Mouse (Mus musculus) intestine, embryonic 15.5 days (tissue): Measurements from ENCODE around the gene Myo5a. TPM values are rescaled to one million over a fixed set of nuclear protein-coding genes. Genes with fewer than 3 reads are reported as not detected.

Source experiments
- ATAC-seq: fragments of 200-750 bp; cut with Nextera tagmentation; 2 replicates; pipeline ENCODE4 v1.8.0; 2017; ENCODE audit warnings: moderate TSS enrichment, moderate library complexity
- H3K27ac ChIP-seq: fragments of 300-500 bp; sonication (generic); 2 replicates; pipeline ENCODE4 v1.5.1; 2015; ENCODE audit warnings: mild to moderate bottlenecking, inconsistent platforms
- H3K27me3 ChIP-seq: fragments of 300-500 bp; sonication (generic); replicated peaks from 2 replicates; pipeline ENCODE4 v1.6.1; 2015; ENCODE audit warnings: inconsistent platforms
- H3K36me3 ChIP-seq: fragments of 300-500 bp; sonication (generic); 2 replicates; pipeline ENCODE4 v1.6.1; 2015; ENCODE audit warnings: inconsistent platforms
- H3K4me1 ChIP-seq: fragments of 300-500 bp; sonication (generic); replicated peaks from 2 replicates; pipeline ENCODE4 v1.6.1; 2015; ENCODE audit warnings: inconsistent platforms
- H3K4me2 ChIP-seq: fragments of 300-500 bp; sonication (generic); replicated peaks from 2 replicates; pipeline ENCODE4 v1.6.1; 2015; ENCODE audit warnings: mild to moderate bottlenecking, inconsistent platforms
- H3K4me3 ChIP-seq: fragments of 300-500 bp; sonication (generic); replicated peaks from 2 replicates; pipeline ENCODE4 v1.5.1; 2015; ENCODE audit warnings: inconsistent platforms
- H3K9ac ChIP-seq: fragments of 300-500 bp; sonication (generic); 2 replicates; pipeline ENCODE4 v1.6.1; 2015; ENCODE audit warnings: inconsistent platforms
- H3K9me3 ChIP-seq: fragments of 300-500 bp; sonication (generic); 2 replicates; pipeline ENCODE4 v1.6.1; 2016; ENCODE audit warnings: inconsistent platforms
- WGBS: fragments of 180-500 bp; shearing (Covaris S2); methylation state at CpG from one replicate; pipeline ENCODE4 v1.1.7; 2015; 5-methylcytosine and 5-hydroxymethylcytosine counted together
- polyA plus RNA-seq: library from polyadenylated mRNA; unstranded; fragments of >200 nt; fragmentation: Nextera tagmentation; extraction: Ambion mirVana; gene quantifications from 2 replicates; pipeline ENCODE4 v1.2.1, GENCODE M21; 2015

Gene Myo5a
- polyA plus RNA-seq = 7.6 and 7.9 TPM in 2 replicates

DNA sequence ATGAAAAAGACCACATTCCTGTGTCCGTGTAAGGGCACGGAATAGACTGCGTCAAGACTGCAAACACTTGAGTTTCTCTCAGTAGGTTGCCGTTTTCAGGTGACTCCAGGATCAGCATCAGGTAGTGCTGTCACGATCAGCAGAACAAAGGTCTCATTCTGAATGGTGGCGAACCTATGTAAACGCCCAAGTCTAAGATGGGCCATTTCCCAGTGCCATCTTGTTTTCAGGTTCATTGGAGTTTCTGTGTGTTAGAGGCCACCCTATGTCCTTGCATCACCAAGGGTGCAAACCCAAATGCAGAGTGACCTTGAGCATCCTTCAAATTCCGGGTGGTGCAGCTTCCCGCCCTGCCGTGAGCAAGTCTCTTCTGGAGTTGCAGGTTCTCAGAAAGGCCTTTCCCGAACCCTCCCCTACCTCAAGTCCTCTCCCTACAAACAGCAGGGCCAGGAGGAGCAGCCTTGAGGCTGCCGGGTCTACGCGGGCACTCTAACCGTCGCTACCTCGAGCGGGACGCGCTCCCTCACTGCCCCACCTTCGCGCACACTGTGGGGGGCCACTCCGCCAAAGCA is at the start of gene Myo5a:
TSS of gene Myo5a (plus strand) at position 559 of the 572 bp plus-strand sequence.
- H3K4me1 ChIP-seq = peaks cover 7% of the 10 kb centered on the region; the same call in 1 of the 2 replicates
- no peaks in the 10 kb centered on the region for H3K9me3 ChIP-seq
- H3K27ac ChIP-seq = peak within 1 kb of the TSS; percentile 81
- peak within 1 kb of the TSS; percentile 98 for H3K4me2 ChIP-seq
- H3K27me3 ChIP-seq = 0 out of 2 replicates have a peak, but pooled peaks cover 4% of the 10 kb centered on the region
- no peaks in the 10 kb centered on the region for H3K36me3 ChIP-seq
- H3K4me3 ChIP-seq = peak within 1 kb of the TSS; percentile 79
- ATAC-seq = peak; percentile 60; the same call in 1 of the 2 replicates
- 21% methylated on average over 23 of the region's 23 CpGs for WGBS
- H3K9ac ChIP-seq = peak within 1 kb of the TSS; percentile 79

DNA sequence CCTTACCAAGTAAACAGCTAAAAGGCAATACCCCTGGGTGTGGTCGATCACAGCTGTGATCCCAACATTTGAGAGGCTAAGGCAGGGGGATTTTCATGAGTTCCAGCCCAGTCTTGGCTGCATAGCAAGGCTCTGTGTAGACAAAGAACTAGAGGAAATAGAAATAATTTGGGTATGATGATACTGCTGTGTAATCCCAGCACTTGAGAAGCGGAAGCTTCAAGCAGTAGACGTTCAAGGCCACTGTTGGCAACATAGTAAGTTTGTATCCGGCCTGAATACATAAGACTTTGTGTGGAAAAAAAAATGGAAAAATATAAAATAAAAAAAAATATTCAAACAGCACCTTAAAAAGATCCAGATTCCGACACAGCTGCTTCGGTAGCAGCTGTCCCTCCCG is 48.3 kb upstream of the Myo5a start:
- H3K4me2 ChIP-seq = no peak overlapping the region

DNA sequence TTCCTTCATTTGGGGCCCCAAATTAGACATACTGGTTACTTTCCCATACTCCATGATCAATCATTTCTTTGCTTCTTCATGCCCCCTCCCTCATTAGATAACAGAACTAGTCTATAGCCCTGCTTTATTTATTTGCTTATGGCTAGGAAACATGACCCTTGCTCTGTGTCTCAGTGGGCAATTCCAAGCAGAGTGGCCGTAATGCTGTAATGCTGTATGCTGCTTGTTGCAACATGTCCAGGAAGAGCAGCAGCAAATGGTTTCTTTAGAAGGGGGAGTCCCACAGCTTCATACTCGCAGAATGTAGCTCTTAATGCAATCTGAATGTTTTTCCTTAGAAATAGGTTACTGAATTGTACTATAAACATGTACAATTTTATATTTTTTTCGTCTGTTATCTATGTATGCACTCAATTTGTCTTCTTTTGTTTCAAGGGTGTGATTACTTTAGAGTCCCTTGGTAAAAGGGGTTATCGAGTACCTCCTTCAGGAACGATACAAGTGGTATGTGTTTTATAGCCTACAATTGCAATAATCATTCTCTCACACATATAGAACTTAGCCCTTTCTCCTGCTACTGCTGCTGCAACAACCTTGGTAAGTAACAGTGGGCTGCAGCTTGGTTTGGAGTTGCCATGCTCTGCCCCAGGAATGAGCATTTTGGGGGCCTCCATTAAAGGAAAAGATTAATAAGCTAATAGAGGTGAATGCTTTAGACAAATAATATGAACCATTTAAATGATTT is 47.5 kb upstream of the Myo5a start:
- 49% methylated on average over 5 of the region's 5 CpGs for WGBS
- Histone ChIP-seq H3K36me3 (no peaks in the 10 kb centered on the region), H3K9me3 (no peaks in the 10 kb centered on the region), H3K4me1 (0 out of 2 replicates have a peak, but pooled peaks cover 3% of the 10 kb centered on the region), H3K4me3 (no peak overlapping the region), H3K27ac (no peak overlapping the region), H3K9ac (no peak overlapping the region), H3K4me2 (no peak overlapping the region), H3K27me3 (no peaks in the 10 kb centered on the region)
- peak; percentile 83 for ATAC-seq

More for the DNA sequence above, 48.3 kb upstream of the Myo5a start:
- Histone ChIP-seq H3K9me3 (no peaks in the 10 kb centered on the region), H3K27me3 (no peaks in the 10 kb centered on the region), H3K27ac (no peak overlapping the region), H3K4me1 (0 out of 2 replicates have a peak, but pooled peaks cover 3% of the 10 kb centered on the region), H3K36me3 (no peaks in the 10 kb centered on the region), H3K4me3 (no peak overlapping the region), H3K9ac (no peak overlapping the region)
- 77% methylated on average over 7 of the region's 7 CpGs for WGBS
- no peak for ATAC-seq

DNA sequence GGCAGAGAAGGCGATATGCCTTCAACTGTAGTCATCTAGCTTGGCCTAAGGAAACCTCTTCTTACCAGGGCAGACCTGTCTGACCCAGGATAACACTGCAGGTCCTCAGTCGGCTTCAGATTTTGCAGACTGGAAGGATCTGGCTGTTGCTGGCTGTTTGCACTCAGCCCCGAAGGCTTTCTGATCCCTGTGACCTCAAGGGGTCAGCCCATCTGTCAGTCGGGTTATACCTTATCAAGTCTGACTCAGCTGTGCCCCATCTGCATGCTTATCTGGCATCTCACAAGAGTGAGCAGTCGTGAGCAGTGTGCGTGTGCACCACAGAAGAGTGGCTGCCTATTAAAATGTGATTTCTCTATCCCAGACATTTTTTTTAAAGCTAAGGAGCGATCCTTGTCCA is 46.7 kb upstream of the Myo5a start:
- WGBS = 34% methylated on average over 7 of the region's 7 CpGs
- H3K27me3 ChIP-seq = no peaks in the 10 kb centered on the region
- no peaks in the 10 kb centered on the region for H3K9me3 ChIP-seq
- no peak overlapping the region for H3K4me3 ChIP-seq
- 0 out of 2 replicates have a peak, but pooled peaks cover 3% of the 10 kb centered on the region for H3K4me1 ChIP-seq
- no peak overlapping the region for H3K27ac ChIP-seq
- no peaks in the 10 kb centered on the region for H3K36me3 ChIP-seq
- peak; percentile 80 for ATAC-seq
- H3K4me2 ChIP-seq = no peak overlapping the region
- H3K9ac ChIP-seq = no peak overlapping the region

DNA sequence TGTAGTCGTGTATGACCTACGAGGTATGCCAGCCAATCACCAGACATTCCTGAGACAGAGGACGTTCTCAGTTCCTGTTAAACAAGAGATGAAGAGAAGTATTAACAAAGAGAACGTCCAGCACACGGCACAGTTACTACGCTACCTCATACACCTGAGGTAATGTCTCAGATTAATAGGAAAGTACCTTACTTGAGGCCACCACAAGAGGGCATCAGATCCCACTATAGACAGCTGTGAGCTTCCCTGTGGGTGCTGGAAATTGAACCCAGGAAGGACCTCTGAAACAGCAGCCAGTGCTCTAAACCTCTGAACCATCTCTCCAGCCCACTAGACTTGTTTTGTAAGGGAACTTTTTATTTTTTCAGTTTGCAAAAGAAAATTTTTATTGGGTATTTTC is 45.1 kb upstream of the Myo5a start:
- no peaks in the 10 kb centered on the region for H3K9me3 ChIP-seq
- H3K27me3 ChIP-seq = no peaks in the 10 kb centered on the region
- ATAC-seq = no peak
- no peak overlapping the region for H3K4me2 ChIP-seq
- H3K4me3 ChIP-seq = no peak overlapping the region
- H3K36me3 ChIP-seq = no peaks in the 10 kb centered on the region
- 75% methylated on average over 6 of the region's 6 CpGs for WGBS
- no peak overlapping the region for H3K27ac ChIP-seq
- H3K9ac ChIP-seq = no peak overlapping the region
- 0 out of 2 replicates have a peak, but pooled peaks cover 3% of the 10 kb centered on the region for H3K4me1 ChIP-seq

DNA sequence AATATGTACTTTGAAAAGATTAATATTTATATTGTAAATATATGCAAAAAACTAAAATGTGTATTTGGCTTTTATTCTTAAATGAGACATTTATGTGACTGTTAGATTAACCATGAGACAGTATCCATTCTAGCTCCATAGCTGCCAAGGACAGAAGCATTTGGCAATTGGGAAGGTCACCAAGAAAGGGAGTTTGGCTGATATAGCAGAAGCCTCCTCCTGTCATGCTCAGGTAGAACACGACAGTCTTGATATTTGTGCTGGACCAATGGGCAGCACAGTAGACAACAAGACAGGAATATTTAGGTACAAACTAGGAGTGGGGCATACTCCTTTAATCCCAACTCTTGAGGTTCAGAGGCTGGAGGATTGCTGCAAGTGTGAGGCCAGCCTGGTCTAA is 38.4 kb upstream of the Myo5a start:
- Histone ChIP-seq H3K36me3 (no peaks in the 10 kb centered on the region), H3K9ac (no peak overlapping the region), H3K27me3 (no peaks in the 10 kb centered on the region), H3K9me3 (no peaks in the 10 kb centered on the region), H3K4me2 (no peak overlapping the region), H3K4me1 (no peaks in the 10 kb centered on the region), H3K4me3 (no peak overlapping the region), H3K27ac (no peak overlapping the region)
- no peak for ATAC-seq
- 91% methylated on average over 1 of the region's 1 CpGs for WGBS

DNA sequence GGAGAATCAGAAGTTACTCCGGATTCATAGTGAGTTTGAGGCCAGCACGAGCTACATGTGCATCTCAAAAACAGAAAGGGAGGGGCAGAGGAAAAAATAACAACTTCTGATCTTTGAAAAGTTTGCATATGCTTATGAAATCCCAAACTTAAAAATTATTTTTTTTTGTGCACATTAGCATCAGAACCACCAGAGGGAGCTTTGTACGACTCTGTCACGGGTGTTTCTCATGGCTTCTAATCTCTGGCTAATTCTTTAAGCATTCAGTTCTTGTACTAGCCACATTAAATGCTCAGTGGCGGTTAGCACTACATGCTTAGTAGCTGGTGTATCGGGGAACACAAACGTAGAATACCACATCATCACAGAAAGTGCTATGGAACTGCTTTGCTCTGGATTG is 37.7 kb upstream of the Myo5a start:
- Histone ChIP-seq H3K36me3 (no peaks in the 10 kb centered on the region), H3K9me3 (no peaks in the 10 kb centered on the region), H3K4me3 (no peak overlapping the region), H3K4me2 (no peak overlapping the region), H3K27ac (no peak overlapping the region), H3K27me3 (no peaks in the 10 kb centered on the region), H3K4me1 (no peaks in the 10 kb centered on the region), H3K9ac (no peak overlapping the region)
- 57% methylated on average over 7 of the region's 7 CpGs for WGBS
- ATAC-seq = no peak

DNA sequence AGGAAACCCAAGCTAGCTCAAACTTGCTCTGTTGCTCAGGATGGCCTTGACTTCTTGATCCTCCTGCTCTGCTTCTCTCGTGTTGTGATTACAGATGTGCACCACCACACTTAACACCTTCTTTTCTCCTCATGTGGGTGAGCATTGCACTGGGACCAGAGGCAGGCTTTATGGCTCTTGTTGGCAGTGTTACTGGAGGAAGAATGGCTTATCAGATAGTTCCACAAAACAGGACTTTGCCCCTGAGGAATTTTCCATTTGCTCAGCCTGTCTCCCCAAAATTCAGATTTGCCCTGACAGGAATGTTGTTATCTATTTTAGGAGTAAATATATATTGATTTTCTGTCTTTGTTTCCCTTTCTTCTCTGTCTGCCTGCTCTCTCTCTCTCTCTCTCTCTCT is 36.1 kb upstream of the Myo5a start:
- H3K27ac ChIP-seq = no peak overlapping the region
- 36% methylated on average over 1 of the region's 1 CpGs for WGBS

DNA sequence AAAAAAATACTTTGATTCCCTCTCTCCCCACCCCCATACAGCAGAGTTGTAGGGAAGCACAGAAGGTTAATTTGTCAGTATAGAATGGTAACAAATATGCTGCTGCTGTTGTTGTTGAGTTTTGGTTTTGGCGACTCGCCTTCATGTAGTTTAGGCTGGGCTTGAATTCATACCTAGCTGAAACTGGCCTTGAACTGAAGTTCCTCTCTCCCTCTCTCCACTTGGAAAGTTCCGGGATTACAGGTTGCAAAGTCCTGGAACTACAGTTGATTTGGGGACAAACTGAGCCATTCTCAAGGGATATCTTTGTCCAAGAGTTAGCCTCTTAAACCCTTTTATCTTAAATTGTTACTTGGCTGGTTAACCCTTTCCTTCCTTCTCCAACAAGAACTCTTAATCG is 34.9 kb upstream of the Myo5a start:
- Histone ChIP-seq H3K9ac (no peak overlapping the region), H3K27ac (no peak overlapping the region), H3K36me3 (no peaks in the 10 kb centered on the region), H3K4me2 (no peak overlapping the region), H3K4me3 (no peak overlapping the region), H3K27me3 (no peaks in the 10 kb centered on the region), H3K9me3 (no peaks in the 10 kb centered on the region), H3K4me1 (peaks cover 4% of the 10 kb centered on the region)
- ATAC-seq = no peak
- 72% methylated on average over 4 of the region's 4 CpGs for WGBS

More for the DNA sequence above, 36.1 kb upstream of the Myo5a start:
- Histone ChIP-seq H3K4me2 (no peak overlapping the region), H3K36me3 (no peaks in the 10 kb centered on the region), H3K9ac (no peak overlapping the region), H3K9me3 (no peaks in the 10 kb centered on the region), H3K4me1 (peaks cover 4% of the 10 kb centered on the region), H3K4me3 (no peak overlapping the region), H3K27me3 (no peaks in the 10 kb centered on the region)
- no peak for ATAC-seq

DNA sequence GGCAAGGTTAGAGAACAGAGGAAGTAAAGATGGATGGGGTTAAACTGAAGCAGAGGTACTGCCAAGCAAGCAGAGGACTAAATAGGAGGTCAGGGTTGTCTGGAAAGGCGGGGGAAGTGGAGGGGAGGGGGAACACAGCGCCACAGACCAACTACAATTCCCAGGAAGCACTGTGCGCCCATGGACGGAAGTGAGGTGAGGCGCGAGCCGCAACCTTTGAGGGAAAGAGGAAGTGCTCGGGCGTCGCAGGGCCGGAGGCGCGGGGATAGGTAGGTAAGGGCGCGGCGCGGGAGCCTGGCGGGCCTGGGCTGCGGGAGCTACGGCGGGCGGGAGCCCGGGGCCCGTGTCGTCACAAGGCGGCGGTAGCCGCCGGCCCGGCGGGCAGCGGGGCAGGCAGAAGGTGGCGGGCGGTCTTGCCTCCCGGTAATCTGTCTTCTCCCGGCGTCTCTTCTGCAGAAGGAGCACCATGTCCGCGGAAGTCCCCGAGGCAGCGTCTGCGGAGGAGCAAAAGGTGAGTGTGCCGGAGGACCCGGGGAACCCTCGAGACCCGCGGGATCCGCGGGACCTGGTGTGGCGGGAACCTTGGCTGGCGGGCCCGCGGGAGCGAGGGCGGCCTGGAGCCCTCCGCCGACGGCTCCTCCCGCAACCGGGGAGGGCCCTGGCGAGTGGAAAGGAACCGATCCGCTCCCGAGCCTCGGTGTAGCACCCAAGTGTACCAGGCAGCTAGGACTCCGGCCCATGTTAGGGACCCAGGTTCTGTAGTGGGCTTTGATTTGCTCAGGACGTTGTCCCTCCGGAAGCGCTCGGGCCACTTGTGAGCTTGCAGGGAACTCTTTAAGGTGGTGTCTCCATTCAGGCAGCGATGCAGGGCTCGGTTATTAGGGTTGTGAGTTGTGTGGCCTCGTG is 33.1 kb upstream of the Myo5a start, which contains the start of gene Arpp19:
TSS of gene Arpp19 (plus strand) at position 164 of the 906 bp plus-strand sequence.
- H3K9ac ChIP-seq = peak within 1 kb of the TSS; percentile 94
- WGBS = under 1% methylated on average over 61 of the region's 73 CpGs
- peak within 1 kb of the TSS; percentile 61 for H3K4me2 ChIP-seq
- H3K36me3 ChIP-seq = no peaks in the 10 kb centered on the region
- no peaks in the 10 kb centered on the region for H3K27me3 ChIP-seq
- H3K4me1 ChIP-seq = peaks cover 4% of the 10 kb centered on the region
- ATAC-seq = peak; percentile 95
- H3K4me3 ChIP-seq = peak within 1 kb of the TSS; percentile 67
- peak within 1 kb of the TSS; percentile 76 for H3K27ac ChIP-seq
- no peaks in the 10 kb centered on the region for H3K9me3 ChIP-seq

DNA sequence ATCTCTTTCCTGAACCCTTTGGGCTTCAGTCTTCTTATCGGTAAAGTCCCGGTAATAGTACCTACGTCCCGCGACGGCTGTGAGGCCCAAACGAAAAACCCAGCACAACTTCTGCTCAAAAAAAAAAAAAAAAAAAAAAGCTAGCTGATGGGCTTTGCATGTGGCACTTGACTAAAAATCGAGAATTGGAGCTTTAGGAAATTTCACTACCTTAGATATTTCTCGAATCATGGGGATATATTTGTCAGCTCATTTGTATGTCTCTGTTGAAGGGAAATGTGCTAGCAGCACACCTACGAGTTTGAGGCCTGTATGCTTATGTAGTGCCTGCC is 32.5 kb upstream of the Myo5a start:
- 1% methylated on average over 10 of the region's 10 CpGs for WGBS
- no peaks in the 10 kb centered on the region for H3K27me3 ChIP-seq
- H3K27ac ChIP-seq = no peak overlapping the region

DNA sequence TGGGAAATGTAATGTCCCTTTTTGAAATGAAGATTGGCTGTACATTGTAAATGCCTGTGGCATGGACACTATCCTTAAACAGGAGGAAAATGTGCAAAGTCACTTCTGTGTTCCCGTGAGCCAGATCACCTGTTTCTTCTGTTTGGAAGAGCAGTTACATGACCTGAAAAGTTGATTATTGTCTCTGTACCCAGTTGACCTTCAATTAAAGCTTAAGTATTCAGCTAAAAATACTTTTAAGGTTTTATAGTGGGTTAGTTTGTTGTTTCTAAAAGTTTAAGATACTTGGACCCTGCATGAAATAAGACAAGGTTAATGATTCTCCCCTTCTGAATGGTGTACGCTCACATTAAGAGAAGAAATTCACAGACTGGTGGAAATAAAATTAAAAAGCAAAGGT is 30.2 kb upstream of the Myo5a start:
- Histone ChIP-seq H3K27ac (no peak overlapping the region), H3K9me3 (no peaks in the 10 kb centered on the region), H3K4me2 (no peak overlapping the region), H3K27me3 (no peaks in the 10 kb centered on the region), H3K4me1 (peaks cover 4% of the 10 kb centered on the region), H3K4me3 (no peak overlapping the region), H3K9ac (no peak overlapping the region), H3K36me3 (0 out of 2 replicates have a peak, but pooled peaks cover 3% of the 10 kb centered on the region)
- WGBS = 72% methylated on average over 2 of the region's 2 CpGs
- no peak for ATAC-seq

More for the DNA sequence above, 32.5 kb upstream of the Myo5a start:
- H3K9ac ChIP-seq = peak overlapping the region; percentile 94
- no peaks in the 10 kb centered on the region for H3K9me3 ChIP-seq
- H3K4me1 ChIP-seq = peaks cover 4% of the 10 kb centered on the region
- H3K4me3 ChIP-seq = peak overlapping the region; percentile 67
- ATAC-seq = no peak
- H3K4me2 ChIP-seq = peak overlapping the region; percentile 61
- H3K36me3 ChIP-seq = 0 out of 2 replicates have a peak, but pooled peaks cover 3% of the 10 kb centered on the region
